Mouse (Mus musculus) thymus, postnatal 0 days (tissue): ENCODE measurements around the gene Fgd3. TPM values are rescaled to one million over a fixed set of nuclear protein-coding genes. Genes with fewer than 3 reads are reported as not detected.

Source experiments
- DNase-seq: peaks from one replicate; pipeline ENCODE4 v3.0.0-alpha.2; 2015; ENCODE audit warnings: low spot score
- polyA plus RNA-seq: library from polyadenylated mRNA; unstranded; fragments of >200 nt; fragmentation: Nextera tagmentation; extraction: Ambion mirVana; gene quantifications from 2 replicates; pipeline ENCODE4 v1.2.1, GENCODE M21; 2015

Gene Fgd3
- polyA plus RNA-seq, 1 experiment from 2014 or later, result 2.1 TPM

DNA sequence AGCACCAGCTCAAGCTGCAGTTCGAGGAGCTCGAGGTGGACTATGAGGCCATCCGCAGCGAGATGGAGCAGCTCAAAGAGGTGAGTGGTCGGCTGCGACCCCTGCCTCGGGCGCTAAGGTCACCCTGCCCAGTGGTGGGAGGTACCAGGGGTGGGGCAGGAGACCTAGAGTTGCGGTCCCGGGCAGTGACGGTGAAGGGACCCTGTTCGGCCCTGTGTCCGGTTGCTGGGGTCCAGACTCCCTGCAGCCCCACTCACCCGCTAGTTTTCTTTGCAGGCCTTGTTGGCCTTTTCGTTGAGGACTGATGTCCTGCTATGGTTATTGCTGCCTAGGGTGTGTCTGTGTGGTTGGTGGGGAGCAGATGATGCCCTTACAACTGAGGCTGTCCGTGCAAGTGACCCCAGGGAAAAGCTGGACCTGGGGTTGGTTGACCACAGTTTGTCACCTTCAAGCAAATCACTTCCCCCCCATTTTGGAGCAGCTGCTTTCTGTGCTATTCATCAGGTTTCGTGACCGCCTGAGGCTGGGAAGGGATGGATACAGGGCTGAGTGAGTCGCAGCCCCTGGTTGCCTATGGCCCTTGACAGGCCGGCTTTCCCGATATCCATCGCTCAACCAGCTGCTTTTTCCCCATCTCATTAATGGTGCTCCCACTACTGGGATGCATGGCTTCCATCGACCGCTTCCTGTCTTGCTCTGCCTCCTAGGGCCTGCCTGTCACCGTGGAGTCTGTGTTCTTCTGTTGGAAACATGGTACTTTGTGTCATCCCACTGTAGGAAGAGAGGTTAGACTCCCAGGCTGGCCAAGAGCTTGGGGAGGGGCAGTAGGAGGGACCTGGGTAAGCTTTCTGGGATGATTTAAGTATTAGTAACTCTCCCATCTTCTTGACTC lies 22.0 kb upstream of the Fgd3 start:
- no peak for DNase-seq

DNA sequence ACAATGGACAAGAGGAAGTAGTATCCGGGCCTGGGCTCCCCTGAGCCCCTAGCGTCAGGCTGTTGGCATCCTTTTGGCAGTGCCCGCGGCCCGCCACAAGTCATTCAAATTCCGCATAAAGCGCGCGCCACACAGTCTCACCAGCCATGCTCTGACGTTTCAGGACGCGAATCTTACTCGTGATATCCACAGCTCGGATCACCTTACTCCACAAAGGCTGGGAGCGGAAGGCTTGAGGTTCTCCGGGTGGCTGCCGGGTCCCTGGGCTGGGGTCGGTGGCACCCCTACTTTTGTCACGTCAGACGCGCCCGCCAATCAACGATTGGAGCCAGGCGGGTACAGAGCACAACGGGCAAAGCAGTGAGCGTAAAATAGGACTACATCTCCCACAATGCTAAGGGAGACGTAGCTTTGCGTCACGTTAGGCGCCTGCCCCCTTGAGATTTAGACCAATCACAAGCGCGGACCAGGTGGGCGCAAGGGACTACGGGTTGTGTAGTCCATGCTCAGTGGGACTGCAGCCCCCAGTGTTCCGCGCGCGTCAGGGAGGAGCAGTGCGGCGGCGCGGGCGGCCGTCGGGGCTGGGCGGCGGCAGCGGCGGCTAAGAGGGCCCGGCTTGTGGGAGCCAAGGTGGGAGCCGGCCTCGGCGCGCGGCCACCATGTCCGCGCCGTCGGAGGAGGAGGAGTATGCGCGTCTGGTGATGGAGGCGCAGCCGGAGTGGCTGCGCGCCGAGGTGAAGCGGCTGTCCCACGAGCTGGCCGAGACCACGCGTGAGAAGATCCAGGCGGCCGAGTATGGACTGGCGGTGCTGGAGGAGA lies 21.1 kb upstream of the Fgd3 start, which contains the start of gene Bicd2:
TSS of gene Bicd2 (plus strand) at position 574 of the 819 bp plus-strand sequence.
- peak; percentile 99 for DNase-seq

DNA sequence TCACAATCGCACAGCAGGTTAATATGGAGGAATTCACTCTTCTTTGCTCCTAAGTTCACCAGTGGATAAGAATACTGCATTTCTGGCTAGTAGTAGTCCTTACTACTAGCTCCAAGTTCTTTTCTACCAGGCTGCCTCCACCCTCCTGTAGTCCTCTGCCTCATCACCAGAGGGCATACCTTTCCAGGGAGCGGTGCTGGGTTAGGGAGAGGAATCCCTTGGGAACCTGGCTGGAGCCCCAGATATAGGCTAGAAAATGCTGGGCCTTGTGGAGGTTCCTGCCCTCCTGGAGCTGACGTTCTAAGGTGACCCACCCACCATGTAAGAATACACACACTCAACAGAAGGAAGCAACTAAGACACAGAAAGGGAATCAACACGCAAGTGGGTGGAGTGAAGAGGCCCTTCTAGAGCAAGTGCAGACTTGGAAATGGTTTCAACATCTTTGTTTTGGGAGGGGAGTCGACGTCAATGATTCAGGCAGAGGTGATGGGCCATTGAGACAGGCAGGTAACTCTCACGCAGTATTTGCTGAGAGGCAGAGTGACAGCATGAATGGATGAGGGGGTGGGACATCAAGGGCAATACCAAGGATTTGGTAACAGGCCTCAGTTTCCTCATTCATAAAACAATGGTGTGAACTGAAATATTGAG lies 18.9 kb upstream of the Fgd3 start:
- no peak for DNase-seq

DNA sequence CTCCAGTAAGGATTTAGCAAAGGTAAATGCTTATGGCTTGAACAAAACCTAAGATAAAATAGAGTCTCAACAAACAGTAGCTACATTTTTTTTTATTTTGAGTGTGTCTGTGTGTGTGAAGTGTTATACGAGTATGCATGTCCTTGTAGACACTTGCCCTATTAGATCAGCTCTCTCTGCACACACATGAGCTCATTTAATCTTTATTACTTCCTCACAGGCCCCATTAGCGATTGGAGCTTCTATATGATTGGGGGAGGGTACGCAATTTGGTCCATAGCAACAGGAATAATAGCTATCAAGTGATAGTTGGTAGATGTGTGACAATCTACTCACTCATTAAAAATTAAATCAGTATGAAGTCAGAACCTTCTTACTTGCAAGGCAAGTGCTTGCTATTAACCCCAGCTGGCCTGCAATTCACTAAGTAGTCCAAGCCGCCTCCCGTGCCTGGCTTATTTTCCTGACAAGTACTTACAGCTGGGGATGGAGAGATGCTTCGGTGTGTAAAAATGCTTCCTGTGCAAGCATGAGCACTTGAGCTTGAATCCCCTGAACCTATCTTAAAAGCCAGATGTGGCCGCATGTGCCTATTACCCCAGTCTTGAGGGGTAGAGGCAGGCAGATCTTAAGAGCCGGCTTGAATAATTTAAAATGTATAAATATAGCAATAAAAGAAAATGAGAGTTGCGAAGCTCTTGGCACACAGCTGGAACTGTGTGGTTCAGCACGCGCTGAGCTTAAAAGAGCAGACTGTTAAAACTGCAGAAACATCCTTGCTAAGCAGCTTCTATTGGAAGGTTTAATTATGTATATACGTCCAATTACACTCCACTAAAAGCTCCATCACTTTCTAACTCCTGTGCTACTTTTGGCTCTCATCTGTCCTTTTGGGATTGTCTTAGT lies 15.2 kb upstream of the Fgd3 start:
- DNase-seq, result no peak

DNA sequence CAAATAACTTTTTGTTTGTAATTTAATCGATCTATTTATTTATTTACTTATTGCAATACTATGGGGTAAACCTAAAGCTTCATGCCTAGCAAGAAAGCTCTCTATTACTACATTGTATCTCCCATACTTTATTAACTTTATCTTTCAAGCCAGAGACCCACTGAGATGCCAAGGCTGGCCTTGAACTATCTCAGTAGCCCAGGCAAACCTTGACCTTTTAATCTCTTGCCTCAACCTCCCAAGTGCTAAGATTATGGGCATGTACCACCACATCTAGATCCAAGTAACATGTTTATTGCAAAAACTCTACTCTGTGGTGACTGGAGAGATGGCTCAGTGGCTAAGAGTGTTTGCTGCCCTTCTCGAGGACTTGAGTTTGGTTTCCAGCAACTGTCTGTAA lies 13.1 kb upstream of the Fgd3 start:
- DNase-seq, result no peak

DNA sequence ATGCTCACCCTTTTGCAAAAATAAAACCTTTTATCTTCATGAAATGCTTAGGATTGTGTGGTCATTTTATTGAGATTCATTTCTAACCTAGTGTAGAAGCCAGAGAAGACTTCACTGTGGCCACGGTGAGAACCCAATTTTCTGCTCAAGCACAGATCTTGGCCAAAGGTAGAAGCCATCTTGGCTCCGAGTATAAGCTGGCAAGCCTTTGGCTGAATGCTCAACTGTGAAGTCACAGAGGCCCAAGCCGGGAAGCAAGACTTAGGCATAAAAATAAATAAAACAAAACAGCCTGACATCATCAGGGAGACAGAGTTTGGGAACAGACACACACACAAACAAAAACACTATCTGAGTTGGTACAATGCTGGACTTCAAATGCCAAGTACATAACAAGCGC lies 8.0 kb upstream of the Fgd3 start:
- no peak for DNase-seq

DNA sequence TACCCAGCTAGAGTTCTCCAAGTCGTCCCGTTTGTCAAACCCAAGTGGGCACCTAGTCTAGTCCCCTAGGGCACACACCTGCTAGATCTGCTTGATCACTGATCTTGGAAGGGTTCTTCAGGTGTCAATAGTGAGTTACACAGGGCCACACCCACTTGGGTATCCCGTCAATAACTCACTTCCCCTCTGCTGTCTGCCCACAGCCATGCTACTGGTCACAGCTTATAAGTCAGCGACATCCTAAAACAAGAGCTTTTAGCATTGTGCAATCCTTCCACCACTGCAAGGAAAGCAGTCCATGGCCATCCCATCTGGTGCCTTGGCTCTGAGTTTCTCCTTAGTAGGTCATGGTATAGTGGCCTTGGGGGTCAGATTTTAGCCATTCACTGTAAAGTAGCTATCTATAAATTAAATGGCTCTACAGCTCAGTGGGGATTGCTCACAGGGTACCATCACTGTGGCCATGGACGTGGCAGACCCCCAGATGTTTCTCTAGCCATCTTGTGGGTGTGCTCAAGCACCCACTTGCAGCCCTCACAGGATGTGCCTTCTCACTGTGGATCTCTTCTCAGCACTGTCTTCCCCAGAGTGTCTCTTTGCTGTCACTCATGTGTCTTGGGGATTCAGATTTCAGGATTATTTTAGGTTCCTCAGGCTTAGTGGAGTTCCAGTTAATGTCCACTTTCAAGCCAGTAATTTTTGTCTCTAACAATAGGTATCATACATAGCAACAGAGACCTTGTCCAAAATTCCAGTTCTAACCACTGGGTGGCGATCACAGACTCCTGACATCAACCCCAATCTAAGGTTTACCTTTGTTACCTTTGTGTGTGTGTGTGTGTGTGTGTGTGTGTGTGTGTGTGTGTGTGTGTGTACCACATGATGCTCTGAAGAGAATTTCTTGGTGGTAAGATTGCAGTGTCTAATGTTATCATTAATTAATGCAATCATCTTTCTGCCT lies 6.4 kb upstream of the Fgd3 start:
- peak; percentile 70 for DNase-seq

DNA sequence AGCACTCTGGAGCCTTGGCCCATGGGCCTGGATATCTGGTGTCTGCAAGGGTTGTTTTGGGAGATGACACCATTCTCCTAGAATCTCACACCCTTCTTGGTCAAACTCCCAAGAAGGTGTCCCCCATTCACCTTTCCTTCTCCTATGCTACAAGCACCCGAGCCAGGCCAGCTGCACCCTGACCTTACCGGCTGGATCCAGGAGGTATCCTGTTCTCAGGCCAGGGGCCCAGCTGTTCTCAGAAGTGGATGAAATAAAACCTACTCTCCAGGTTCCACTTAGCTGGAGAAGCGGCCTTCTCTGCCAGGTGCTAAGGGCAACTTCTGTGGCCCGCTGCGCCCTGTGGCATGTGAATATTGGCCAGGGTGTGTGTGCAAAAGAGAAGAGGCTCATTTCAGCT lies 4.8 kb upstream of the Fgd3 start:
- DNase-seq, result no peak

DNA sequence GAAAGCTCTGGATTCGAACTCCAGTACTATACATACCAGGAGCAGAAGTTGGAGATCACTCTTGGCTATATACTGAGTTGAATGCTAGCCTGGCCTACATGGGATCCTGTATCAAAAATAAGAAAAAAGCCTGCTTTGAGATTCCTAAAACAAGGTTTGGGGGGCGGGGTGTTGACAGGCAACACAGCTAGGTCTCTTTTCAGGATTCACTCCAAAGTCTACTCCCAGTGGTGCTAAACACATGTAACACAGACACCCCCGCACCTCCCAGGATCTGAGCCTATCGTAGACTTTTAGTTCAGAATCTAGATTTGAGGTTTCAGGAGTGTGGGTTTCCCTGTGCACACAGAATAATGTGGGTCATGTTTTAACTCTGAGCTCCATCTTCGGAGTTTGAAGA lies 2.6 kb upstream of the Fgd3 start:
- no peak for DNase-seq

DNA sequence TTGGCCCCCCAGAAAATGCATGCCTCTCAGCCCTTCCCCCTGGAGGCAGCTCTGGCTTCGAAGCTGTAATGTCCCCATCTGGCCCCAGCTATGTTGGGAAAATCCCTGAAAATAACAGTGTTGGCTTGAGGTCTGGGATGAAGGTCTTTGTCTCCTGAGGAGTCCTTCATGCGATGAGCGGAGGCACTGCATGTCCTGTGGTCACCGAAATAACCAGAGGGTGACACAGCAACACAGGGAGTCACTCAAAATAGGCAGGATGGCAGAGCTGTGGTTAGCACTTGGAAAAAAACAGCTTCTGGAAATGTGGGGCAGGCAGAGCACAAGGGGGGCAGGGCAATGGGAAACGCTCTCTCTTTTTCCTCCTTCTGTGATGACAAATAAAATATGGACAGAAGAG lies 2.1 kb upstream of the Fgd3 start:
- DNase-seq, result no peak

DNA sequence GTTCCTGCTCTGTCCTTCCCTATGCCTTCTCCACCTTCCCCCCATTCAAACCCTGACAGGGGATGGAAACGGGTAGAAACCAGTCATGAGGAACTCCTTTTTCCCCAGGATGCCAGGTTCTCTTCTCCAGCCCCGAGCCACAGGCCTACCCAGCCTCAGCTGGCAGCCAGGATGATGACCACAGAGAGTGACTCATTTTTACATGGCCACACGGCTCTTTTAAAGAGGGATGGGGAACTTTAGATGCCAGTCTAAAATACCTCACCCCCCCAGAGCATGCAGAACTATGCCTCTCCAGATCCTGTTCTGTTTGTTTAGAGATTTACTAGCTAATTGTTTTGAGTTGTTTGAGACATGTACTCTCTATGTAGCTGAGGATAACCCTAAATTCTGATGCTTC lies 1.3 kb upstream of the Fgd3 start:
- no peak for DNase-seq

DNA sequence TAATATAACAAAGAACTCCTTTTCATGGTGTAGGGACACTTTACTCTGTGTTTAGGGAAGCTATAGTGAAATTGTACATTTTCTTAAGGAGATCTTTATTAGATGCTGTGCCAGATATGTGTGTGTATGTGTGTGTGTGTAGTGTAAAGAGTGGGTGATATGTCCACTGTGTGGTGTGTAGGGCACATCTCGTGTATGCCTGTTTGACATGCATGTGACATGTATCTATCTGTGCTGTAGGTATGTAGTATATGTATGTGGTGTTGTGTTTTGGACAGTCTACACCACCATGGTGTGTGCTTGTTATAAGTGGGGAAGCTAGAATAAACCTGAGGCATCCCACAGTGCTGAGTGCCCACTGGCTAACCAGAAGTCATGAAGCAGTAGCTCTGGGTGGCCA lies 403 bp upstream of the Fgd3 start:
- no peak for DNase-seq

DNA sequence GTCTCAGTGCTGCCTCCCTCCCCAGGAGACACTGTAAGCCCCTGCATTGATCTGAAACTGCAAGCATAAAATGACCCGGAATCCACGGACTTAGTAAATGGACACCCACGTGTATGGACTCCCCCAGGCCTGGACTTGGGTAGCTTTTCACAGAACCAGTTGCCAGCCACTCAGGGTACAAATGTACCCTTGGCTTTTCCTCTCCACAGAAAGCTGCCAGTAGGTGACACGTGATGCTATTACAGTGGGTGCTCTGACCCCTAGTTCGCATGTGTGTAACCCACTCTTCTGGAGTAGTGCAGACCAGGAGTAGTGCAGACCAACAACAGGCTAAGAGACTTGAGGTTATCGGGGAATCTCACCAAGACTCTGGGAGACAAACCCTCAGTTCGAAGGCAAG lies 2.2 kb downstream of the Fgd3 start:
- DNase-seq, result no peak

DNA sequence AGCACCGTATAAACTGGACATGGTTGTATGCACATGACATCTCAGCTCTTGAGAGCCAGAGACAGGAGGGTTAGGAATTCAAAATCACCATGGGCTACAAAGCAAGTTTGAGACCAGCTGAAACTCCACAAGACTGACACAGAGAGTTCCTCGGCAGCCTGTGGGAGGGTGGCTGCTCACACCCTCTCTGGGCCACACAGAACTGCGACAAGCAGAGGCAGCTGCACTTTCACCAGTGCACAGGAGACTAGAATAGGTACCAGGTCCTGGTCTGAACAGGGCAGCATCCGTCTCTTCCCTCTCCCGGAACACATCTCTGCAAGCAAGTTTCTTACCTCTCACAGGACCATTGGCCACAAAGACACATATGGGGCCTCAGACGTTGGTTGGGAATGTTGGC lies 2.6 kb downstream of the Fgd3 start:
- no peak for DNase-seq

DNA sequence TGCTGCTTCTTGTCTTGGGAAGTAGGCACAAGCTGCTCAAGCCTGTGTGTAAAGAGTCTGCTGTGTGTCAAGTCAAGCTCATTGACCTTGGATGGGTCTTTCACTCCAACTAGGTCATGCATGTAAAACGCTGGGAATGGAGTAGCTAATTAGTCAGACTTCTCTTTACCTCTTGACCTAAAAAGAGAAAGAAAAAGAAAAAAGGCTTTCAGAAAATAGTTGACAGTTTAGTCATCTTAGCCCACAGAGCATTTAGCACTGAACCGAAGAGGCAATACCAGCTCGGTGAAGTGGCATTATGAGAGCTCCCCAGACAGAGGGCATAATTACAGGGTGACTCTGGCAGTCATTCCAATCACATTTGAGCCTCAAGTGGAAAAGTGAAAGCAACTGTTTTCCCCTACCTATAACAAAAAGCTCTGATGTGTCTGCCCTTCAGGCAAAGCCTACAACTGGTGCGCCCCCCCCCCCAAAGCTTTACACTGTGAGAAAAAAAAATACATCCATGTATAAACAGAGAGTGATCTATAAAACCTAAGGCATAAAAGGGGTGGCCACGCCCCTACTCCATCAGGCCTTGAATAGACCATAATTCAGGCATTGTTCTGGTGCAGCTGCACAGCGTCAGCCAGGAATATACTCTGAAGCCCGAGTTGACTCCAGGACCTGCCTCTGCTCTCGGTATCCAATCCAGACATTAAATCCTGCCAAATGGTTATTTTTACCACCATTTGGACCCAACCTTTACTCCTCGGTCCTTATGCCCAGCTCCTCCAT lies 3.5 kb downstream of the Fgd3 start:
- no peak for DNase-seq

DNA sequence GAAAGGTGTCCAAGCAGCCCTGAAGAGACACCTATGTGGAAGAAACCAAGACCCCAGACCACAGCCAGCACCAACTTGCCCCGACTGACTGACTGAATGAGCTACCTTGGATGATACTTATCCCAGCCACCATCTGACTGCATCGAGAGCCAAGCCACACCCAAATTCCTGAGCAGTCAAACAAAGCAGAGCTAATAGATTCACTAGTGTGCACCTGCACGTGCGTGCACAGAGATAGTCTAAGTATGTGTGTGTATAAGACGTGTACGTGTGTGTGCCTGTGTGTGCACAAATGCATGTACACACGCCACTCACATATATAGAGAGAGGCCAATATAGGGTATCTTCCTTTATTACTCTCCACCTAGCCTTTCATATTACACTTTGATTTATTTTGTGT lies 8.5 kb downstream of the Fgd3 start:
- no peak for DNase-seq

DNA sequence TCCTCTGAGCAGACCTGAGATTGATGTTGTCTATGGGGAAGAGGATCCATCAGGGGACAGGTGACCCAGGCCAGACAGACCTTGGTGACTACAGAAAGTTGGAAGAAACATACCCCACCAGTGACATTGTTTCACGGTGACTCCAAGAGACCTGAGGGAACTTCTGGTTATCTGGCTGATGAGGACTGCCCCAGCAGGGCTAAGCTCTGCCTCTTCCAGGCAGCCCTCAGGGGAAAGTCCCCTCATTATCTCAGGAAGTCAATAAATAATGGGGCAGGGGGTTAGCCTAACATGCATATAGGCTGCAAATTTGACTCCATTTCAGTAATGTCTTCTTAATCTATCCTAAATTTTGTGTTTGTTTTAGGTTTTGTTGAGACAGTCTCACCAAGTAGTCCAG lies 10.6 kb downstream of the Fgd3 start:
- DNase-seq, result no peak

DNA sequence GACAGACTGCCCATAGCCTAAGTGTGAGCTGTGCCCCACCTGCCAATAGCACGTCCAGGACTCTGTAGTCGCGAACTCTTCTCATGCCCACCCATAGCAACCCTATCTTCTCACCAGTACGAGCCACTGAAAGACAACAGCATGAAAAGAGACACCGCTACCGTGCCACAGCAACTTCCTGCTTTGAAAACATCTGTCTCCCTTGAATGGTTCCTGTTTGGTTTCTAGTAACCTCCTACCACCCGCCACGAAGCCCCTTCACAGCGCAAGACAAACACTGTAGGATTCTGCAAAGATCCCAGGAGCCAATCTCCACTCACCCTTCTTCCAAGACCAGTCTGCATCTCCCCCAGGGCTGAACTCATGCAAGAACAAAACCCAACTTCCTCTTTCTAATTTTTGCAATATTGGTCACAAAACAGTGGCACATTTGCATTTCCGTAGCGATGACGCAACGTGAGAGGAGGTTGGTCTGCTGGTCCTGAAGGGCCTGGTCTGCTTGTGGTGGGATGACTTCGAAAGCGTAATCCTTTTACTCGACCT lies 11.2 kb downstream of the Fgd3 start:
- DNase-seq, result peak; percentile 80

DNA sequence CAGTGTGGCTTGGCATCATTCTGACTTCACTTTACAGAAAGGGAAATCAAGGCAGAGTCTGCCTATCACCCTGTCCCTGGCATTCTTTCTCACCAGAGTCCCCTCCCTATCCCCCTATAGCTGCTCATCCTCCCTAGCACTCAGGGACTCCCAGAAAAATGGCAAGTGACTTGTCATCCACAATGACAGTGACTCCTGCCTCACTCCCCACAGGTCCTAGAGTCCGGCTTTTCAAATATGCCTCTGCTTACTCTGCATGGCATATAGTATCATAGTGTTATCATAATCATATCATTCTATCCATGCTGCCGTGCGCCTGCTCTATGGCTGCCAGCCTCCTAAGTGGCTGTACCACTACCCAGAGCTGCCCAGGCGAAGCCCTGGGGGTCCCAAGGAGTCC lies 11.9 kb downstream of the Fgd3 start:
- no peak for DNase-seq
